Mouse (Mus musculus) adrenal gland, adult 10 weeks (tissue): ENCODE results near the gene Prl6a1. TPM values are rescaled to one million over a fixed set of nuclear protein-coding genes. Genes with fewer than 3 reads are reported as not detected.

Experiments used
- polyA plus RNA-seq: library from polyadenylated mRNA; stranded (reverse); fragments of 350-450 nt; fragmentation: Illumina TruSeq; extraction: RNeasy Lipid Tissue Mini Kit (QIAGEN cat#74804); gene quantifications from one replicate; pipeline ENCODE4 v1.2.3, GENCODE M21; 2014; ENCODE audit warnings: low read depth, low replicate concordance

The Prl6a1 gene
- not detected for polyA plus RNA-seq

GRCm38 (mm10) chr13:27312334-27313225 lies at the start of gene Prl6a1:
Gene Prl6a1 (plus strand): TSS chr13:27312627.

GRCm38 (mm10) chr13:27345373-27345772 lies 32.9 kb downstream of the Prl6a1 start, which contains the start of gene Prl8a2:
Gene Prl8a2 (plus strand): TSS chr13:27345673.

Other genes with a start within 250 kb of the Prl6a1 start
- gene Prl3d1, start 218.4 kb upstream of the Prl6a1 start, polyA plus RNA-seq: not detected
- gene Prl3d2, start 190.9 kb upstream of the Prl6a1 start, polyA plus RNA-seq: not detected
- gene Prl3d3, start 155.8 kb upstream of the Prl6a1 start, polyA plus RNA-seq: not detected
- gene Prl3c1, start 116.0 kb upstream of the Prl6a1 start, polyA plus RNA-seq: not detected
- gene Prl3b1, start 70.8 kb upstream of the Prl6a1 start, polyA plus RNA-seq: not detected
- gene Prl3a1, start 53.2 kb upstream of the Prl6a1 start, polyA plus RNA-seq: not detected
- 43.7 TPM for gene Prl8a2, start 33.0 kb downstream of the Prl6a1 start, polyA plus RNA-seq
- gene Prl2b1, start 78.2 kb downstream of the Prl6a1 start, polyA plus RNA-seq: not detected
- gene Prl8a6, start 126.1 kb downstream of the Prl6a1 start, polyA plus RNA-seq: not detected
- gene Prl8a8, start 200.6 kb downstream of the Prl6a1 start, polyA plus RNA-seq: not detected